Mouse (Mus musculus): ENCODE data around the gene Sdhd. TPM values are rescaled to one million over a fixed set of nuclear protein-coding genes. Genes with fewer than 3 reads are reported as not detected.

The Sdhd gene
- total RNA-seq, 2 experiments from 2014 or later, result 275 to 307 TPM

GRCm38 (mm10) chr9:50592955-50593354 lies 10.7 kb downstream of the Sdhd start:
- ATAC-seq (replicated peaks; ENCODE audit: low FRiP score, low TSS enrichment, poor library complexity, severe bottlenecking), result no peak

GRCm38 (mm10) chr9:50590856-50591518 lies 12.6 kb downstream of the Sdhd start:
- ATAC-seq (replicated peaks; ENCODE audit: low FRiP score, low TSS enrichment, poor library complexity, severe bottlenecking), result no peak

DNA sequence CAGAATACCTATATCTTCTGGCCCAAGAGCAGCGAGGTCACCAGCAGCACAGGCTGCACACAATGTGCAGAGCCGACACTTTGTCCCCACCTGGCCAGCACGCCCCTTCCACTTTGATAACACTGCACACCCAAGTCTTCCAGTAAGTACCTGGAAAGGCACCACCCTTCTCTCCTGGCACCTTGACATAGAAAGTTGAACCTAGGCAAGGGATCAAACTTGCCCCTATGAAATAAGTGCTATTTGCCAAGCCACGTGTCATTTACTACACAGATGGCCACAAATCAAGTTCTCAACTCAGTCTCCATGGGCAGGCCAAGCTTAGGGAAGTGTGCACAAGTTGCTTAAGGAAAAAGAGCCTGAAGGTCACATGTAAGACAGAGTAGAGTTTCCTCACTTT lies 16.7 kb downstream of the Sdhd start:
- no peak for ATAC-seq (replicated peaks; ENCODE audit: low FRiP score, low TSS enrichment, poor library complexity, severe bottlenecking)

DNA sequence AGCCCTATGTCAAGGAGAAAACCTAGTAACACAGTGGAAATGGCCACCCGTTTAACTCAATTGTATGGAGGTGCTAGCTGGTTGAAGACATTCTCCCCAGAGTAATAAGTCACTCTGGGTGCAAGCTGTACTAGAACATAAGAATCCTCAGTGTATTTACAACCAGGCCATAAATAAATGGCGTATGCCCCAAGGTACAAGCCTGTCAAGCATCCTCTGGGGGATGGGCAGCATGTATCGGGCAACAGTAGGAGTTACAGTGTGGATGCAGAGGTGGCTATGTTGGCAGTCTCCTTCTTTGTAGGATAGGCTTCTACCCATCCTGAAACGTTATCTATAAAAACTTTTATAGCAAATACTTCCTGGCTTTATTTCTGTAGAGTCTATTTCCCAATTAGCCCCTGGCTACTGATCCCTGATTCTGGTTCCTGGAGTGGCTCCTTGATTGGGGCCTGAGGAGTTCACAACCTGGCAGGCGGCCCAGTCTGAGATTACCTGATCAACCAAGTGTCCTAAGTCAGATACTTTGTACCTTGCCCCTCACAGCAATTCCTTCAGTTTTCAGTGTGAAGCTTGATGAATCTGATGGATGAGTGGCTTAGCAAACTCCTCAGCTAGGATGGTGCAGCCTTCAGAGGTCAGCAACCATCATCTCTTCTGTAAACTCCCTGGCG lies 18.3 kb downstream of the Sdhd start:
- no peak for ATAC-seq (replicated peaks; ENCODE audit: low FRiP score, low TSS enrichment, poor library complexity, severe bottlenecking)

- no peak for ATAC-seq (replicated peaks; ENCODE audit: low FRiP score, low TSS enrichment, poor library complexity, severe bottlenecking)
These were observed 23.2 kb downstream of the Sdhd start for GRCm38 (mm10) chr9:50580370-50580769.

DNA sequence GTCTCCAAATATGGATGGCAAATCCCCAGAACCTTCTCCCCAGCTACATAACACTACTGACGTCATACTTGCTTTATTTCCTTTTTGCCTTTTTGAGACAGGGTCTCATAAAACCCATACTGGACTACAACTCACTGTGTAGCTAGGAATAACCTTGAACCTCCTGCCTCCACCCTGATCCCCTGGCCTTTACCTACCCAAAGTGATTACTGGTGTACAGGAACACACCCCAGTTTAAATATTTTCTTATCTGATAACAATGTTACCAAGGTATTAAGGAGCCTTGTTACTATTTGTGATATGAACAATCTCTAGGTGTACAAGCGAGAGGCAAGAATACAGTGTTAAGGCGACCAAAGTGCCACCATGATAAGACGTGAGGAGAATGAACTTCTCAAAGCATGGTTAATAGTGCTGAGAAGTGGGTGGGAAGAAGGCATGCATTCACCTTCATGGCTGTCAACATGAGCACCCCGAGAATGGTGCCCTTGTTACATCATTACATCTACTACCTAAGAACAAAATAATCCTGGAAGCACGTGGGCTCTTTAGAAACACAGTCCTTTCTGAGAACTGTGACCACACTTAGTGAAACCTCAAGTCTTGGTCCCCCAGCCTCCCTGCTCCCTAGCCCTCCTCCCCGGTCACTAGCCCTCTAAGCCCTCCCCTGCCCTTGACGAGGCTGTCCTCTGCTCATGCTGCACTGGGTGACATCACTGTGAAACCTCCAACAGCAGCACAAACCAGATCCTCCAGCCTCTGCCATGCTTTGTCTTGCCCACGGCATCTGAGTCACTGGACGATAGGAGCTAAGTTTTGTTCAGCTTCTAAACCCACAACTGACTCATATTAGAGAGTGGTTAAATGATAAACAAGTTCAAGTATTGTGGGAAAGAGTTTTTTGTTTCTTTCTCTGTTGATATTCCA lies 33.8 kb downstream of the Sdhd start:
- ATAC-seq (replicated peaks; ENCODE audit: low FRiP score, low TSS enrichment, poor library complexity, severe bottlenecking), result no peak

GRCm38 (mm10) chr9:50567881-50568280 lies 35.7 kb downstream of the Sdhd start:
- no peak for ATAC-seq (replicated peaks; ENCODE audit: low FRiP score, low TSS enrichment, poor library complexity, severe bottlenecking)

GRCm38 (mm10) chr9:50567372-50567771 lies 36.2 kb downstream of the Sdhd start:
- no peak for ATAC-seq (replicated peaks; ENCODE audit: low FRiP score, low TSS enrichment, poor library complexity, severe bottlenecking)

- ATAC-seq (replicated peaks; ENCODE audit: low FRiP score, low TSS enrichment, poor library complexity, severe bottlenecking), result 0 out of 2 replicates have a peak, but pooled peaks have one; percentile 52
These were observed 37.7 kb downstream of the Sdhd start for GRCm38 (mm10) chr9:50565940-50566339.

- ATAC-seq (replicated peaks; ENCODE audit: low FRiP score, low TSS enrichment, poor library complexity, severe bottlenecking), result no peak
These were observed 38.4 kb downstream of the Sdhd start for GRCm38 (mm10) chr9:50565173-50565572.

- no peak for ATAC-seq (replicated peaks; ENCODE audit: low FRiP score, low TSS enrichment, poor library complexity, severe bottlenecking)
These were observed 41.7 kb downstream of the Sdhd start for GRCm38 (mm10) chr9:50561918-50562360.

DNA sequence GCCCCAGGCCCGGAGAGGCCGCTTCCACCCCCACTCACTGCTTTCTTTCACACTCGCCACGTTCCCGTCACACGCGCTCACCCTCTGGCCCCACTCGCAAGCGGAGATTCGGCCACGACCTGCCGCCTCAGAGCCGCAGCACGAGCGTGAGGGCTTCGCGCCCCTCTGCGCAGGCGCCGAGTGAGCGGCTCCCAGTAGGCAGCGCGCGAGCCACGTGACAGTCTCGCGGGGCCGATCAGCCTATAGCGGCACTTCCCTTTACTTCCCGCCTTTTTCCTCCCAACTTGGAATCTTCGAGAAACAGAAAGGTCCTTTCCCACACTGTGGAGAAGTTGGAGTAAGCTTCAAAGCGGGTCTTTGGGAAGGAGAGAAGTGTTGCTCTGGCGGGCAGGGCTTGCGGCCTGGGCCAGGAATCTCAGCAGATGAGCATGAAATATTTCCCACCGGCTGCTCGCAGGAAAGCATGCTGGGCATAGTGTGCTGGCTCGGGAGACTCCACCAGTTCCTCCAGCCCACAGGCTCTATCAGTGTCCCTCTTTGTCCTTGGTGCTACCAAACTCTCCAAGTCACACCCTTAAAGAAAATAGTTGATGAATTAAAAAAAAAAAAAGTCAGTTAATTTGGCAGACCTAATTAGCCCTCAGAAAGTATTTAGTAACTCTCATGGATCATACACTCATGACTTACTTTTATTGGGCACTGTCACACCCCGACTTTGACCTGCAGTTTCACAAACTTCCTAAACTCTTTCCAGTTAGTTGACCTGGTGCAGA lies 42.3 kb downstream of the Sdhd start, which contains the start of gene Tex12:
Gene Tex12 (minus strand): TSS at position 181 of the 773 bp plus-strand sequence.
- no peak for ATAC-seq (replicated peaks; ENCODE audit: low FRiP score, low TSS enrichment, poor library complexity, severe bottlenecking)

GRCm38 (mm10) chr9:50555094-50555446 lies 48.5 kb downstream of the Sdhd start, which contains the start of gene Bco2:
Bco2 (minus strand) TSS chr9:50555181.
- no peak for ATAC-seq (replicated peaks; ENCODE audit: low FRiP score, low TSS enrichment, poor library complexity, severe bottlenecking)

GRCm38 (mm10) chr9:50554241-50555093 lies 49.1 kb downstream of the Sdhd start, which contains the start of gene Il18:
Il18 (plus strand) TSS chr9:50554827.
- ATAC-seq (replicated peaks; ENCODE audit: low FRiP score, low TSS enrichment, poor library complexity, severe bottlenecking), result no peak

DNA sequence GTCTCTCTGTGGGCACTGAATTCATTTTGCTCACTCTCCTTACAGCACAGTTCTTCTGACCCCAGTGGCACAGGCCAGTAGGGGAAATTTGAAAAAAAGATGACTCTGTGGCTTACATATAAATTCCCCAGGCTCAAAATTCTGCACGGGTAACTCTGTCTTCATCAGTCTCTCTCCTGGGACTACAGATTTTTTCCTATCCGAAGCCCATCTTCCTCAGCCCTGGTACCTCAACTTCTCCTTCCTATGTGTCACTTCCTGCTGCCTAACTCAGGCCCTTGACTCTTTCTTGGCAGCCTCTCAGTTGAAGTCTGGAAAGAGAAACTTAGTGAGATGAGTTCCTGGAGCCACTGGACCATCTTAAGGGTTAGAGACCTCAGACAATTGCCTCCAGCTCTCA lies 50.1 kb downstream of the Sdhd start:
- no peak for ATAC-seq (replicated peaks; ENCODE audit: low FRiP score, low TSS enrichment, poor library complexity, severe bottlenecking)

GRCm38 (mm10) chr9:50552206-50552605 lies 51.4 kb downstream of the Sdhd start:
- ATAC-seq (replicated peaks; ENCODE audit: low FRiP score, low TSS enrichment, poor library complexity, severe bottlenecking), result no peak

GRCm38 (mm10) chr9:50548936-50549335 lies 54.7 kb downstream of the Sdhd start:
- ATAC-seq (replicated peaks; ENCODE audit: low FRiP score, low TSS enrichment, poor library complexity, severe bottlenecking), result no peak

- no peak for ATAC-seq (replicated peaks; ENCODE audit: low FRiP score, low TSS enrichment, poor library complexity, severe bottlenecking)
These were observed 55.6 kb downstream of the Sdhd start for GRCm38 (mm10) chr9:50547859-50548478.

Measured in megakaryocyte-erythroid progenitor cell, adult 5-6 weeks (primary cell).